Mouse (Mus musculus): ENCODE measurements around the gene Eif2ak1. TPM values are rescaled to one million over a fixed set of nuclear protein-coding genes. Genes with fewer than 3 reads are reported as not detected.

Eif2ak1 gene
- total RNA-seq, 2 experiments from 2014 or later, result 44.9 to 45.1 TPM

GRCm38 (mm10) chr5:143941588-143941987 lies 124.0 kb downstream of the Eif2ak1 start:
- intact Hi-C loops (cut with DNase I), result loop anchor here (5.0 kb wide), 1 partner anchor 141 kb away; no protein-coding TSS in a partner anchor
- DNase-seq (ENCODE audit: low spot score in 2 of 2), result no peak

GRCm38 (mm10) chr5:143943231-143944125 lies 125.9 kb downstream of the Eif2ak1 start:
- intact Hi-C loops (cut with DNase I), result loop anchor here (5.0 kb wide), 1 partner anchor 139 kb away; no protein-coding TSS in a partner anchor

DNA sequence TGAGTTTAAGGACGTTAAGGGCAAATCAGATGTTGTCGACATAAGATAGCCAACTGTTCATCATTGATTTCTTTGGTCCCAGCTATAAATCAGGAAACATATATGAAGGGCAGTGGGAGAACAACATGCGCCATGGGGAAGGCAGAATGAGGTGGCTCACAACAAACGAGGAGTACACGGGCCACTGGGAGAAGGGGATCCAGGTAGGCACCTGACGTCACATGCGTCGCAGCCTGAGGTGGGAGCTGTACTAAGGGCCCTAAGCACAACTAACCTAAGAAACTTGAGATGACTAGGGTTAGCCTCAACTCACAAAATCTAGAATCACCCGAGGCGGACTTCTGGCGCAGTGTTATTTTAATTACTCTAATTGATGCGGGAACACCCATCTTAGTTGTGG lies 130.8 kb downstream of the Eif2ak1 start:
- no peak for DNase-seq (ENCODE audit: low spot score in 2 of 2)
- intact Hi-C loops (cut with DNase I), result no loop called here

More at GRCm38 (mm10) chr5:143943231-143944125, 125.9 kb downstream of the Eif2ak1 start:
- DNase-seq (ENCODE audit: low spot score in 2 of 2), result peak; percentile 79 to 84

DNA sequence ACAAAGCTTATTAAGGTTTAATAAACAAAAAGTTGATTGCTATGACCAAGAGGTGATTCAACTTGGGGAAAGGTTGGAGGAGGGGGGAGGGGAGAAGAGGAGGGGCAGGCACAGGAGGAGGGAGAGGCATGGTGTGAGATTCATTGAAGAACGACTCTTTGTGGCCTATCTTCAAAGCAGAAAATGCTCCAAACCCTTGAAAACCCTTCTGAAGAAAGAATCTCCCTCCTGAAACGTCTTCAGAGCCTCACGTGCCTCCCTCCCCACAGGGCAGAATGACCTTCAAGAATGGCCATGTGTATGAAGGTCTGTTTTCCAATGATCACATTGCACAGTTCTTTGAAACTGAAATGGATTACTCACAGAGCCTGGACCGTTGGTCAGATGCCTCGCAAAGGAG lies 132.4 kb downstream of the Eif2ak1 start:
- intact Hi-C loops (cut with DNase I), result no loop called here
- no peak for DNase-seq (ENCODE audit: low spot score in 2 of 2)

Other genes starting within 250 kb of the Eif2ak1 start
- gene Cyth3, start 195.3 kb upstream of the Eif2ak1 start, total RNA-seq (2021), result 10 to 100 TPM; 37.4 to 39.6 TPM
- 10 to 100 TPM; 21.7 to 27.1 TPM for gene Usp42, start 85.5 kb upstream of the Eif2ak1 start, total RNA-seq (2021)
- gene Ankrd61, start 79.9 kb downstream of the Eif2ak1 start, total RNA-seq (2021), result not detected
- 10 to 100 TPM; 31.6 to 34.8 TPM for gene Aimp2, start 92.1 kb downstream of the Eif2ak1 start, total RNA-seq (2021)
- 10 to 100 TPM; 17.4 to 18.1 TPM for gene Pms2, start 92.2 kb downstream of the Eif2ak1 start, total RNA-seq (2021)
- 1 to 10 TPM in 1 of 2 experiments, not detected in 1; 1.3 TPM for gene Gm42421, start 110.4 kb downstream of the Eif2ak1 start, total RNA-seq (2021)
- 1 to 10 TPM; 4.0 to 5.3 TPM for gene Rsph10b, start 115.2 kb downstream of the Eif2ak1 start, total RNA-seq (2021)
- 10 to 100 TPM; 43.0 to 45.0 TPM for gene Ccz1, start 197.1 kb downstream of the Eif2ak1 start, total RNA-seq (2021)
- 1 to 10 TPM; 2.2 to 3.8 TPM for gene Ocm, start 208.9 kb downstream of the Eif2ak1 start, total RNA-seq (2021)